Mouse (Mus musculus) testis, postnatal 10 days (tissue): ENCODE results near the gene Gm49391.
"Not testable (repeated sequence)": the region's sequence is repeated elsewhere in the genome, so short reads cannot be mapped to it uniquely, and the experiment has no call there.

ENCODE experiments used
- DNase-seq: peaks from one replicate; pipeline ENCODE4 v3.0.0; 2021; ENCODE audit warnings: low spot score

Gm49391 gene

GRCm38 (mm10) chr13:60936500-60936901 lies at the start of gene Gm49391, which contains the start of gene Ctla2a:
Gene Gm49391, minus strand, starts transcription at chr13:60936571.
Gene Ctla2a, minus strand, starts transcription at chr13:60936625.
- no peak for DNase-seq

GRCm38 (mm10) chr13:60972319-60972718 lies 35.9 kb upstream of the Gm49391 start:
- DNase-seq, result not testable (repeated sequence)

- not testable (repeated sequence) for DNase-seq
These were observed 27.6 kb upstream of the Gm49391 start for GRCm38 (mm10) chr13:60963985-60964384.

DNA sequence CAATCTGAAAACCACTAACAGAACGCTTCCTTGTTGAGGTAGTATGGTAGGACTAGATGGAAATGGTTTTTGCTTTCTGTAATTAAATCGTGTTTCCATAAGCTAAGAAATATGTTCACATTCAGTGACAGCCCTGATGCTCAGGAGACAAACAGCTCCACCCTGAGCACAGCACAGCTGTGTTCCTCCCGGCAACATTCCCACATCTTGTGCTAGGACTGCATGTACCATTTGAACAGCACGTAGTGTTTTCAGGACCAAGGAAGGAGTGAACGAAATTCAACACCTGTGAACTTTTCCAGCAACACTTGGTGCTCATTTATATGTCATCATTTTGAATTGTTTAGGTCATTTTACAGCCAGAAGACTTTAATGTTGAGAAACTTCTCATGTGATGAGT lies 25.3 kb upstream of the Gm49391 start:
- no peak for DNase-seq

- not testable (repeated sequence) for DNase-seq
These were observed 5.5 kb upstream of the Gm49391 start, which contains the start of gene Tpbpa for GRCm38 (mm10) chr13:60941884-60942283. Gene Tpbpa, minus strand, starts transcription at chr13:60941984.

GRCm38 (mm10) chr13:60935490-60935889 lies 881 bp downstream of the Gm49391 start, which contains the start of gene Gm49393:
Gene Gm49393, minus strand, starts transcription at chr13:60935590.
- not testable (repeated sequence) for DNase-seq

DNA sequence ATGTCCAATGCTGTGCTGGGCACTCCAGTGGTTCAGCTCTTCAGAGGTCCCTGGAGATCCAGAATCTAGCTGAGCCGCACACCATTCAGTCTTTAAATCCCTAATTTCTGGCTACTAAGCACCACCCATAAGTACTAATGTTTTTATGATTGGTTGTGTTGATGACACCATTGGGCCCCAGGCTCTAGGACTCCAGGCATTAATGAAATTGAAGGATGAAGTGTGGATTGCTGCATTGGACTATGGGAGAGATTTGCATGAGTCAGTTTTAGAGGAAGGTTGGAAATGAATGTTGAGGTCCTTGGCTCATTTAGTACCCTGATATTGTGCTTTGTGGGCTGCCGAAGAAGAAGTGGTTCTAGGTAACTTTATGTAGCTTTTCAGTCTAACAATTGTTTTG lies 31.6 kb downstream of the Gm49391 start, which contains the start of gene Tpbpb:
TSS of gene Tpbpb (minus strand) at position 101 of the 400 bp plus-strand sequence.
- not testable (repeated sequence) for DNase-seq

DNA sequence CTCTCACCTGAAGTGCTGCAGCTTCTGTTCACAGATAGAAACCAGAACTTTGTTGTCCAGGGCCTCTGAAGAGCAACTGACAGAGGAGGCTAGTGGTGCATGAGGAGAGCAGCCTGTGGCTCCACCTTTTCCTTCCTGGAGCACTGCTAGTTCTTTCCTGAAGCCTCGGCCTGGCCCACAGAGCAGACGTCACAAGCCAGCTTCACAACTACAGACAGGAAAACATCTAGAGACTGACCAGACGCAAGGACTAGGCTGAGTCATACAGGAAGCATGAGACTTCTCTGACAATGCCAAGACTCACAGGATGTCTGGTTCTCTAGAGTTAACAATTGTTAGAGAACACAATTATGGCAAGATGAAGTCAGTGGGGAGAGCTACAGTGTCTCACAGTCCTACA lies 39.0 kb downstream of the Gm49391 start, which contains the start of gene Ctla2b:
TSS of gene Ctla2b (minus strand) at position 120 of the 400 bp plus-strand sequence.
- DNase-seq, result no peak

DNA sequence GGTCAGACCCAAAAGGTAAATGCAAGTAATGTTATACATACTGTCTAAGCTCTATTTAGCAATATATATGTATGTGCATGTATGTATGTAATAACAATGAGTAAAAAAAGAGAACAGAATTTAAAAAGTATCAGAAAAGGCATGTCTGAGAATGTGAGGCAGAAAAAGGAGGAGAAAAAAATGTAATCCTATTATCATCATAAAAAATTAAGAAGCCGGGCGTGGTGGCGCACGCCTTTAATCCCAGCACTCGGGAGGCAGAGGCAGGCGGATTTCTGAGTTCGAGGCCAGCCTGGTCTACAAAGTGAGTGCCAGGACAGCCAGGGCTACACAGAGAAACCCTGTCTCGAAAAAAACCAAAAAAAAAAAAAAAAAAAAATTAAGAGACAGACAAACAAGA lies 39.6 kb downstream of the Gm49391 start, which contains the start of gene Gm49392:
TSS of gene Gm49392 (minus strand) at position 101 of the 400 bp plus-strand sequence.
- not testable (repeated sequence) for DNase-seq

GRCm38 (mm10) chr13:60895406-60896160 lies 40.8 kb downstream of the Gm49391 start:
- no peak for DNase-seq

DNA sequence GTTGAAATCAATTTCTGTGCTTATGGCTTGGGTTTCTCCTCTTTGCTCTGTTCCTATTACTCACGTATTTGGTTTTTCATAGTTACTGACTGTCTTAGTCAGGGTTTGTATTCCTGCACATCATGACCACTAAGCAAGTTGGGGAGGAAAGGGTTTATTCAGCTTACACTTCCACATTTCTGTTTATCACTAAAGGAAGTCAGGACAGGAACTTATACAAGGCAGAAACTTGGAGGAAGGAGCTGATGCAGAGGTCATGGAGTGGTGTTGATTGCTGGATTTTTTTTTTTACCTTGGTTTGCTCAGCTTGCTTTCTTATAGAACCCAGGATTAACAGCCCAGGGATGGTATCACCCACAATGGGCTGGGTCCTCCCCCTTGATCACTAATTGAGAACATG lies 44.1 kb downstream of the Gm49391 start:
- DNase-seq, result no peak

DNA sequence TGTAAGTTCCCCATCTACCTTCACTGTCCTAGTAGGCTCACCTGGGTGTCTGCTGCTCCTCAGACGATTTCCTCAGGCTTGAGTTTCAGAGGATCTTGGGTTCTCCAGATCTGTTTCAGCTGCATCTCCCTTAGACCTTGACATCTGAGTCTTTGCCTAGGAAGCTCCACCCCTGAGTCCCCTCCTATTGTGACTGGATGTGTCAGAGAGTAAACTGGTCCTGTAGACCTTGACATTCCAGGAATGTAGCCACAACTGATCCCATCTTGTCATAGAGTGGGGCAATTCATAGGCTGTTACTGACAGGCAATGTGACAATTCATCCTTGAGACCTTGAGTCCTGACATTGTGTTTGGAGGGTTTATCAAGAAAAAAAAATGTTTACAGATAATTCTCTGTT lies 72.1 kb downstream of the Gm49391 start, which contains the start of gene 4930486L24Rik:
TSS of gene 4930486L24Rik (minus strand) at position 195 of the 400 bp plus-strand sequence.
- no peak for DNase-seq

GRCm38 (mm10) chr13:60848241-60849120 lies 87.9 kb downstream of the Gm49391 start:
- no peak for DNase-seq
